In the genomic region with DNA sequence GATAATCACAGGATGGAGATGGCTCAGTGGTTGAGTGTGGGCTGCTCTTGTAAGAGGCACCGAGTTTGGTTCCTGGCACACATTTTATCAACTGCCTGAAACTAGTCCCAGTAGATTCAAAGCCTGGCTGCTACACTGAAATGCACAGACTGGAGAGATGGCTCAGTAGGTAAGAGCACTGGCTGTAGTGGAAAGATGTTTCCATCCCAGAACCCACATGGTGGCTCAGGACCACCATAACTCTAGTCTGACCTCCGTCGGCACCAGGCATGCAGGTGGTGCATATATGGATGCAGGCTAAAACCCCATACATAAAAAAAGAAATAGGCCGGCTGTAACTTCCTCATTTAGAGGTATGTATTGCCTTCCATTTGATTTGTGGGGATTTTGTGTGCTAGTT, we compare ENCODE assay signal across 15 mouse cellular contexts. TPM values are rescaled to one million over a fixed set of nuclear protein-coding genes. Genes with fewer than 3 reads are reported as not detected.
DNase-seq lines count a peak whose midpoint lies in the region; ATAC-seq lines count a peak whose summit lies in the region.
"Had no signal": no experiment of that assay in that cellular context is flagged by ENCODE, and none has a peak within 500 bp of the region (broad histone marks: within the 10 kb centered on the region; RNA-seq: fewer than 3 reads in every experiment).

No protein-coding gene starts in this region.

- WGBS in heart, embryonic 13.5 days: 69% methylated on average over 4 of the region's 4 CpGs
- WGBS in liver, embryonic 15.5 days (ENCODE audit: insufficient replicate concordance): 40% methylated on average over 4 of the region's 4 CpGs
- 76% methylated on average over 4 of the region's 4 CpGs for WGBS in hindbrain, embryonic 12.5 days

- H3K9me3 ChIP-seq in heart, embryonic 13.5 days: no peaks in the 10 kb centered on the region
- no peaks in the 10 kb centered on the region for H3K9me3 ChIP-seq in liver, embryonic 15.5 days (replicated peaks)
- no peaks in the 10 kb centered on the region for H3K9me3 ChIP-seq in hindbrain, embryonic 12.5 days (replicated peaks)
- H3K9me3 ChIP-seq: embryonic facial prominence, embryonic 15.5 days; heart, embryonic 12.5 days; hindbrain, embryonic 15.5 days; limb, embryonic 12.5 days had no signal

- H3K4me1 ChIP-seq in heart, embryonic 13.5 days: peaks cover 43% of the 10 kb centered on the region
- peaks cover 66% of the 10 kb centered on the region for H3K4me1 ChIP-seq in liver, embryonic 15.5 days (replicated peaks)
- peaks cover 34% of the 10 kb centered on the region for H3K4me1 ChIP-seq in hindbrain, embryonic 12.5 days

- DNase-seq in heart, postnatal 14 days: no peak
- DNase-seq in 416B (ENCODE audit: low read depth) (peak; percentile 57), MN1 (ENCODE audit: low spot score) (peak; percentile 30)
- DNase-seq in Muller cell, postnatal 12 days (ENCODE audit: inconsistent ontology term): no peak
- DNase-seq: cerebellum, postnatal 36 days; layer of hippocampus, postnatal 36 days; lung, postnatal 4 days had no signal

- H3K9ac ChIP-seq in heart, embryonic 13.5 days: no peak overlapping the region
- no peak overlapping the region for H3K9ac ChIP-seq in liver, embryonic 15.5 days
- no peak overlapping the region for H3K9ac ChIP-seq in hindbrain, embryonic 12.5 days
- H3K9ac ChIP-seq: limb, embryonic 12.5 days had no signal

- intact Hi-C loops in heart, postnatal 14 days (cut with DNase I): no loop called here

- H3K27ac ChIP-seq in heart, embryonic 13.5 days (replicated peaks): peak overlapping the region; percentile 80; the same call in 1 of the 2 replicates
- H3K27ac ChIP-seq in liver, embryonic 15.5 days (replicated peaks): peak overlapping the region; percentile 100
- no peak overlapping the region for H3K27ac ChIP-seq in hindbrain, embryonic 12.5 days
- H3K27ac ChIP-seq: limb, embryonic 12.5 days had no signal

- peaks cover 66% of the 10 kb centered on the region for H3K36me3 ChIP-seq in heart, embryonic 13.5 days
- peaks cover 79% of the 10 kb centered on the region for H3K36me3 ChIP-seq in liver, embryonic 15.5 days (replicated peaks)
- peaks cover 48% of the 10 kb centered on the region for H3K36me3 ChIP-seq in hindbrain, embryonic 12.5 days

- peak overlapping the region; percentile 87 for H3K4me2 ChIP-seq in heart, embryonic 13.5 days
- H3K4me2 ChIP-seq in liver, embryonic 15.5 days: peak overlapping the region; percentile 79
- H3K4me2 ChIP-seq in hindbrain, embryonic 12.5 days (replicated peaks): no peak overlapping the region

- no peak for ATAC-seq in heart, embryonic 13.5 days (ENCODE audit: extremely low read depth, insufficient number of reproducible peaks, low FRiP score, low TSS enrichment)
- ATAC-seq in liver, embryonic 15.5 days (ENCODE audit: insufficient read depth): no peak
- ATAC-seq in frontal cortex, adult (ENCODE audit: low TSS enrichment): no peak
- ATAC-seq in hindbrain, embryonic 12.5 days (ENCODE audit: low FRiP score): no peak

- no peaks in the 10 kb centered on the region for H3K27me3 ChIP-seq in heart, embryonic 13.5 days (replicated peaks)
- no peaks in the 10 kb centered on the region for H3K27me3 ChIP-seq in liver, embryonic 15.5 days
- H3K27me3 ChIP-seq in hindbrain, embryonic 12.5 days: no peaks in the 10 kb centered on the region
- H3K27me3 ChIP-seq: embryonic facial prominence, embryonic 15.5 days; heart, embryonic 12.5 days; hindbrain, embryonic 15.5 days; limb, embryonic 12.5 days had no signal

- peak overlapping the region; percentile 90 for H3K4me3 ChIP-seq in heart, embryonic 13.5 days
- H3K4me3 ChIP-seq in liver, embryonic 15.5 days (replicated peaks): 0 out of 2 replicates have a peak overlapping the region, but pooled peaks have one; percentile 97
- no peak overlapping the region for H3K4me3 ChIP-seq in hindbrain, embryonic 12.5 days

RNA-seq across cellular contexts. Expression of gene Syf2, which starts 1.2 kb away (rescaled TPM):
- polyA plus RNA-seq in heart, embryonic 13.5 days (2015; fragmentation: Nextera tagmentation; extraction: Ambion mirVana): 53.0 and 55.6 TPM in 2 replicates
- total RNA-seq in heart, postnatal 14 days (2021): 10 to 100 TPM; 45.1 to 48.7 TPM
- polyA plus RNA-seq in liver, embryonic 15.5 days (2015; fragmentation: Nextera tagmentation; extraction: Ambion mirVana): 46.4 and 50.2 TPM in 2 replicates
- polyA plus RNA-seq in hindbrain, embryonic 12.5 days (2016; fragmentation: Nextera tagmentation; extraction: Ambion mirVana): 77.2 and 80.7 TPM in 2 replicates

RNA-seq across cellular contexts. Expression of gene Rsrp1, which starts 6.1 kb away (rescaled TPM):
- polyA plus RNA-seq in heart, embryonic 13.5 days (2015; fragmentation: Nextera tagmentation; extraction: Ambion mirVana): 325 and 327 TPM in 2 replicates
- total RNA-seq in heart, postnatal 14 days (2021): 100 to 1,000 TPM; 226 to 260 TPM
- polyA plus RNA-seq in liver, embryonic 15.5 days (2015; fragmentation: Nextera tagmentation; extraction: Ambion mirVana): 280 and 309 TPM in 2 replicates
- polyA plus RNA-seq in hindbrain, embryonic 12.5 days (2016; fragmentation: Nextera tagmentation; extraction: Ambion mirVana): 536 and 591 TPM in 2 replicates

RNA-seq across cellular contexts. Expression of gene Tmem50a, which starts 14.7 kb away (rescaled TPM):
- 132 and 149 TPM in 2 replicates for polyA plus RNA-seq in heart, embryonic 13.5 days (2015; fragmentation: Nextera tagmentation; extraction: Ambion mirVana)
- total RNA-seq in heart, postnatal 14 days (2021): 10 to 100 TPM; 74.2 to 75.7 TPM
- 70.6 and 79.4 TPM in 2 replicates for polyA plus RNA-seq in liver, embryonic 15.5 days (2015; fragmentation: Nextera tagmentation; extraction: Ambion mirVana)
- polyA plus RNA-seq in hindbrain, embryonic 12.5 days (2016; fragmentation: Nextera tagmentation; extraction: Ambion mirVana): 163 and 169 TPM in 2 replicates

Comparison
In these comparisons a context has a peak if more than half of its experiments do, and no peak if none do; other contexts are left out.
1. DNase-seq: peak in 416B (single experiment) and MN1 (single experiment); none in heart, postnatal 14 days (0 of 2) and Muller cell, postnatal 12 days (single experiment).